Mouse (Mus musculus) MEL (cell line): ENCODE results near the gene Uba2. TPM values are rescaled to one million over a fixed set of nuclear protein-coding genes. Genes with fewer than 3 reads are reported as not detected.

Source experiments
- DNase-seq: peaks from one replicate; pipeline ENCODE4 v3.0.0; 2011; ENCODE audit warnings: low read depth, low spot score
- H3K27ac ChIP-seq: 2 replicates; pipeline ENCODE4 v1.5.1; 2012; ENCODE audit warnings: low read depth, mild to moderate bottlenecking, control low read depth, low read length, moderate library complexity; ENCODE audit not compliant: control insufficient read depth
- H3K27me3 ChIP-seq, 2 experiments: fragments of 150-350 bp in 1 of 2; sonication (generic) in 1 of 2; 2 replicates each; pipeline ENCODE4 v1.6.1; 2012; ENCODE audit warnings: low read length in 2 of 2, mild to moderate bottlenecking in 2 of 2, improper control_type of control experiment in 1 of 2, moderate library complexity in 1 of 2; ENCODE audit not compliant: insufficient read depth in 2 of 2, control insufficient read depth in 1 of 2
- H3K36me3 ChIP-seq, 2 experiments: 2 replicates each; pipeline ENCODE4 v1.6.1; 2012 to 2014; ENCODE audit warnings: low read length in 2 of 2, improper control_type of control experiment in 1 of 2, inconsistent platforms in 1 of 2, mild to moderate bottlenecking in 1 of 2; ENCODE audit not compliant: insufficient read depth in 2 of 2, control insufficient read depth in 1 of 2
- H3K4me1 ChIP-seq, 2 experiments: fragments of 150-350 bp in 1 of 2; sonication (generic) in 1 of 2; 2 replicates each; pipeline ENCODE4 v1.6.1; 2012; ENCODE audit warnings: low read length in 2 of 2, improper control_type of control experiment in 1 of 2, mild to moderate bottlenecking in 1 of 2; ENCODE audit not compliant: insufficient read depth in 2 of 2, control insufficient read depth in 1 of 2
- H3K4me3 ChIP-seq, 2 experiments: fragments of 150-350 bp in 1 of 2; sonication (generic) in 1 of 2; 2 replicates each; pipeline ENCODE4 v1.5.1; 2012; ENCODE audit warnings: low read depth in 2 of 2, low read length in 2 of 2, mild to moderate bottlenecking in 2 of 2, moderate library complexity in 2 of 2, control low read depth in 1 of 2, improper control_type of control experiment in 1 of 2; ENCODE audit not compliant: control insufficient read depth in 1 of 2, insufficient read depth in 1 of 2
- H3K79me2 ChIP-seq: 2 replicates; pipeline ENCODE4 v1.6.1; 2012; ENCODE audit warnings: mild to moderate bottlenecking, low read length, moderate library complexity; ENCODE audit not compliant: control insufficient read depth, poor library complexity, insufficient read depth
- H3K9ac ChIP-seq: 2 replicates; pipeline ENCODE4 v1.6.1; 2012; ENCODE audit warnings: low read depth, mild to moderate bottlenecking, control low read depth, low read length, moderate library complexity; ENCODE audit not compliant: control insufficient read depth, poor library complexity, severe bottlenecking
- H3K9me3 ChIP-seq: fragments of 150-350 bp; sonication (generic); replicated peaks from 2 replicates; pipeline ENCODE4 v1.6.1; 2012; ENCODE audit warnings: mild to moderate bottlenecking, low read length, improper control_type of control experiment, moderate library complexity; ENCODE audit not compliant: insufficient read depth
- CHD1 ChIP-seq: IDR thresholded peaks from 2 replicates; pipeline ENCODE4 v1.6.1; 2012; ENCODE audit warnings: low read depth, mild to moderate bottlenecking, inconsistent platforms, low read length, improper control_type of control experiment
- CHD2 ChIP-seq: IDR thresholded peaks from 2 replicates; pipeline ENCODE4 v1.6.1; 2011; ENCODE audit warnings: low read length, improper control_type of control experiment
- CTCF ChIP-seq, 3 experiments: IDR thresholded peaks in 2 of 3; conservative IDR thresholded peaks in 1 of 3; 2 replicates each; pipeline ENCODE4 v1.5.1; 2011 to 2012; ENCODE audit warnings: low read length in 3 of 3, low read depth in 2 of 3, mild to moderate bottlenecking in 2 of 3, improper control_type of control experiment in 1 of 3, inconsistent platforms in 1 of 3, mixed read lengths in 1 of 3, moderate library complexity in 1 of 3; ENCODE audit not compliant: control insufficient read depth in 1 of 3, insufficient read depth in 1 of 3, poor library complexity in 1 of 3, severe bottlenecking in 1 of 3
- E2F4 ChIP-seq: IDR thresholded peaks from 2 replicates; pipeline ENCODE4 v1.6.1; 2011; ENCODE audit warnings: low read depth, low read length, improper control_type of control experiment, borderline replicate concordance
- ELF1 ChIP-seq: IDR thresholded peaks from 2 replicates; pipeline ENCODE4 v1.6.1; 2014; ENCODE audit warnings: low read depth, mild to moderate bottlenecking, inconsistent platforms, low read length, improper control_type of control experiment, moderate library complexity
- EP300 ChIP-seq, 2 experiments: IDR thresholded peaks; 2 replicates each; pipeline ENCODE4 v1.6.1; 2011; ENCODE audit warnings: improper control_type of control experiment in 2 of 2, low read length in 2 of 2, low read depth in 1 of 2, mild to moderate bottlenecking in 1 of 2
- ETS1 ChIP-seq: IDR thresholded peaks from 2 replicates; pipeline ENCODE4 v1.6.1; 2012; ENCODE audit warnings: low read depth, mild to moderate bottlenecking, inconsistent platforms, low read length, improper control_type of control experiment, moderate library complexity
- GABPA ChIP-seq: IDR thresholded peaks from 2 replicates; pipeline ENCODE4 v1.6.1; 2012; ENCODE audit warnings: low read depth, mild to moderate bottlenecking, inconsistent platforms, low read length, improper control_type of control experiment, moderate library complexity
- GATA1 ChIP-seq: IDR thresholded peaks from 2 replicates; pipeline ENCODE4 v1.6.1; 2011; ENCODE audit warnings: low read depth, low read length, improper control_type of control experiment
- HCFC1 ChIP-seq: IDR thresholded peaks from 2 replicates; pipeline ENCODE4 v1.6.1; 2012; ENCODE audit warnings: low read depth, mild to moderate bottlenecking, inconsistent platforms, low read length, improper control_type of control experiment, moderate library complexity
- KAT2A ChIP-seq: conservative IDR thresholded peaks from 2 replicates; pipeline ENCODE4 v1.6.1; 2012; ENCODE audit warnings: low read depth, low read length, improper control_type of control experiment, inconsistent platforms
- MAFK ChIP-seq: IDR thresholded peaks from 2 replicates; pipeline ENCODE4 v1.6.1; 2011; ENCODE audit warnings: low read depth, mild to moderate bottlenecking, low read length, improper control_type of control experiment, borderline replicate concordance
- MAX ChIP-seq: IDR thresholded peaks from 2 replicates; pipeline ENCODE4 v1.6.1; 2011; ENCODE audit warnings: low read length, improper control_type of control experiment
- MAZ ChIP-seq: IDR thresholded peaks from 2 replicates; pipeline ENCODE4 v1.6.1; 2012; ENCODE audit warnings: low read depth, mild to moderate bottlenecking, inconsistent platforms, low read length, improper control_type of control experiment
- MXI1 ChIP-seq: IDR thresholded peaks from 2 replicates; pipeline ENCODE4 v1.6.1; 2011; ENCODE audit warnings: mild to moderate bottlenecking, low read depth, low read length, improper control_type of control experiment
- MYB ChIP-seq: IDR thresholded peaks from 2 replicates; pipeline ENCODE4 v1.6.1; 2011; ENCODE audit warnings: mild to moderate bottlenecking, low read depth, low read length, improper control_type of control experiment
- NELFE ChIP-seq: IDR thresholded peaks from 2 replicates; pipeline ENCODE4 v1.6.1; 2011; ENCODE audit warnings: low read depth, low read length, improper control_type of control experiment
- NRF1 ChIP-seq: IDR thresholded peaks from 2 replicates; pipeline ENCODE4 v1.6.1; 2014; ENCODE audit warnings: low read depth, mild to moderate bottlenecking, inconsistent platforms, low read length, improper control_type of control experiment, moderate library complexity; ENCODE audit not compliant: poor library complexity, insufficient read depth, severe bottlenecking
- POLR2A ChIP-seq, 2 experiments: IDR thresholded peaks; 2 replicates each; pipeline ENCODE4 v1.6.1; 2011 to 2012; ENCODE audit warnings: low read length in 2 of 2, mild to moderate bottlenecking in 2 of 2, control low read depth in 1 of 2, improper control_type of control experiment in 1 of 2, low read depth in 1 of 2, moderate library complexity in 1 of 2; ENCODE audit not compliant: control insufficient read depth in 1 of 2, insufficient read depth in 1 of 2, poor library complexity in 1 of 2
- POLR2AphosphoS2 ChIP-seq: IDR thresholded peaks from 2 replicates; pipeline ENCODE4 v1.6.1; 2011; ENCODE audit warnings: low read length, improper control_type of control experiment
- POLR2AphosphoS5 ChIP-seq: IDR thresholded peaks from 2 replicates; pipeline ENCODE4 v1.6.1; 2012; ENCODE audit warnings: low read depth, borderline replicate concordance, mild to moderate bottlenecking, inconsistent platforms, low read length, moderate library complexity, mixed read lengths
- RAD21 ChIP-seq: IDR thresholded peaks from 2 replicates; pipeline ENCODE4 v1.6.1; 2011; ENCODE audit warnings: mild to moderate bottlenecking, low read depth, low read length, improper control_type of control experiment
- RCOR1 ChIP-seq: IDR thresholded peaks from 2 replicates; pipeline ENCODE4 v1.6.1; 2012; ENCODE audit warnings: low read depth, mild to moderate bottlenecking, inconsistent platforms, low read length, improper control_type of control experiment
- SIN3A ChIP-seq: IDR thresholded peaks from 2 replicates; pipeline ENCODE4 v1.6.1; 2012; ENCODE audit warnings: low read length, improper control_type of control experiment, inconsistent platforms
- SMC3 ChIP-seq: IDR thresholded peaks from 2 replicates; pipeline ENCODE4 v1.6.1; 2011; ENCODE audit warnings: low read depth, low read length, improper control_type of control experiment
- TAL1 ChIP-seq: IDR thresholded peaks from 2 replicates; pipeline ENCODE4 v1.6.1; 2012; ENCODE audit warnings: mild to moderate bottlenecking, inconsistent platforms, low read length, moderate library complexity, mixed read lengths
- TBP ChIP-seq: IDR thresholded peaks from 2 replicates; pipeline ENCODE4 v1.8.0; 2011; ENCODE audit warnings: low read depth, low read length, improper control_type of control experiment
- USF2 ChIP-seq, 2 experiments: IDR thresholded peaks; 2 replicates each; pipeline ENCODE4 v1.6.1; 2011 to 2012; ENCODE audit warnings: improper control_type of control experiment in 2 of 2, low read length in 2 of 2, borderline replicate concordance in 1 of 2, inconsistent platforms in 1 of 2, low read depth in 1 of 2, mild to moderate bottlenecking in 1 of 2; ENCODE audit not compliant: insufficient read depth in 1 of 2
- ZC3H11A ChIP-seq: IDR thresholded peaks from 2 replicates; pipeline ENCODE4 v1.6.1; 2012; ENCODE audit warnings: low read depth, mild to moderate bottlenecking, inconsistent platforms, low read length, improper control_type of control experiment
- ZKSCAN1 ChIP-seq: IDR thresholded peaks from 2 replicates; pipeline ENCODE4 v1.6.1; 2012; ENCODE audit warnings: low read depth, mild to moderate bottlenecking, inconsistent platforms, low read length, improper control_type of control experiment, moderate library complexity
- ZMIZ1 ChIP-seq: IDR thresholded peaks from 2 replicates; pipeline ENCODE4 v1.6.1; 2012; ENCODE audit warnings: low read depth, mild to moderate bottlenecking, inconsistent platforms, low read length, improper control_type of control experiment, moderate library complexity
- ZNF384 ChIP-seq: IDR thresholded peaks from 2 replicates; pipeline ENCODE4 v1.6.1; 2012; ENCODE audit warnings: low read depth, mild to moderate bottlenecking, inconsistent platforms, low read length, improper control_type of control experiment
- polyA plus RNA-seq, 2 experiments: library from polyadenylated mRNA; stranded (reverse) in 1 of 2; unstranded in 1 of 2; fragments of >175 nt in 1 of 2; fragments of >200 nt in 1 of 2; gene quantifications; 2 replicates each; pipeline versions ENCODE4 v1.2.1 to v1.2.4; 2012; ENCODE audit warnings: low replicate concordance in 2 of 2, low read depth in 1 of 2; ENCODE audit not compliant: insufficient read length in 2 of 2, insufficient read depth in 1 of 2, missing spikeins in 1 of 2
- total RNA-seq: library from RNA; depleted of rRNA; stranded (reverse); fragments of 300-350 nt; gene quantifications from 2 replicates; pipeline ENCODE4 v1.2.3, GENCODE M21; 2012

Gene Uba2
- total and polyA plus RNA-seq, 3 experiments = 201 to 207 TPM; not detected in 1

DNA sequence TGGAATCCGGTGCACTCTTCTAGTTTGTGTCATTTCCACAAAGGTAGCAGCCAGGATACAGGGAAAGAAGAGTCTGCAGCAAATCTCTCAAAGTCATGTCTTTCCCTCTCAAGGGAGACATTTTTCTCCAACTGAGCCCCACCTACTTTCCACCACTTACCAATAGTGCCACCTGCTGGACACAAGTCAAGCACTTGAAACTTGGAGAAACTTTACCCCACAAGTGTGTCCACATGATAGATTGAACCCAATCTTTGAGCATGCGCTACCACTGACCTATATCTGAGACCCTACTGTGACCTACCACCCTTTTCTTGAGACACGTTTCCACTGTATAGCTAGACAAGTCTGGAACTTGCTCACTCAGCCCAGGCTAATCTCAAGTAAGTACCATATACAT is 28.9 kb upstream of the Uba2 start (continued):
- TF ChIP-seq MXI1 = no peak
- no peak for TF ChIP-seq POLR2AphosphoS5
- TF ChIP-seq ZKSCAN1 = no peak
- TF ChIP-seq, all 39 proteins: peak for 6

GRCm38 (mm10) chr7:34196132-34197128 is 27.0 kb upstream of the Uba2 start, which contains the start of gene Pdcd2l:
TSS of gene Pdcd2l (minus strand) at chr7:34196661.
- Histone ChIP-seq H3K4me1 (peaks cover 0 to 3% of the 10 kb centered on the region in 2 experiments; a peak in 2 of 4 replicates), H3K9ac (peak within 1 kb of the TSS; percentile 91), H3K27me3 (no peaks in the 10 kb centered on the region), H3K27ac (peak within 1 kb of the TSS; percentile 32), H3K79me2 (peaks cover 8% of the 10 kb centered on the region), H3K9me3 (no peaks in the 10 kb centered on the region), H3K36me3 (peaks cover 0 to 2% of the 10 kb centered on the region in 2 experiments), H3K4me3 (peak within 1 kb of the TSS; percentile 96 to 97)
- DNase-seq = peak; percentile 94
- peak; percentile 65 for TF ChIP-seq GATA1
- 0 out of 2 replicates have a peak, but pooled peaks have one; percentile 50 for TF ChIP-seq POLR2AphosphoS2
- peak; percentile 54 for TF ChIP-seq NELFE
- no peak for TF ChIP-seq ZC3H11A
- TF ChIP-seq CHD2 = no peak
- TF ChIP-seq RCOR1 = no peak
- no peak for TF ChIP-seq ZKSCAN1
- TF ChIP-seq TAL1 = no peak
- TF ChIP-seq POLR2AphosphoS5 = no peak
- TF ChIP-seq USF2 (IDR thresholded peaks at IDR 0.05; ENCODE audit: borderline replicate concordance in 1 of 2, insufficient read depth in 1 of 2, low read depth in 1 of 2, low read length in 2 of 2) = peak in 1 of 2 experiments; percentile 81; a peak in 2 of 4 replicates
- peak; percentile 65 to 75; a peak in 3 of 4 replicates for TF ChIP-seq POLR2A (IDR thresholded peaks at IDR 0.05; ENCODE audit: control insufficient read depth in 1 of 2, insufficient read depth in 1 of 2, low read depth in 1 of 2, low read length in 2 of 2, poor library complexity in 1 of 2)
- peak; percentile 75 for TF ChIP-seq NRF1
- TF ChIP-seq ZNF384 = no peak
- TF ChIP-seq ETS1 = no peak
- peak; percentile 86 for TF ChIP-seq HCFC1
- peak; percentile 52; the same call in 1 of the 2 replicates for TF ChIP-seq TBP
- peak; percentile 87 for TF ChIP-seq SIN3A
- TF ChIP-seq ELF1 = peak; percentile 55; the same call in 1 of the 2 replicates
- TF ChIP-seq KAT2A = no peak; the same call in 1 of the 2 replicates
- TF ChIP-seq RAD21 = no peak
- TF ChIP-seq CHD1 = no peak
- no peak for TF ChIP-seq EP300 (IDR thresholded peaks at IDR 0.05; ENCODE audit: low read depth in 1 of 2, low read length in 2 of 2)
- 0 out of 2 replicates have a peak, but pooled peaks have one; percentile 12 for TF ChIP-seq MYB
- TF ChIP-seq MXI1 = peak; percentile 80
- no peak for TF ChIP-seq SMC3
- peak; percentile 85 for TF ChIP-seq MAX
- TF ChIP-seq MAZ = 0 out of 2 replicates have a peak, but pooled peaks have one; percentile 39
- TF ChIP-seq CTCF (IDR thresholded peaks at IDR 0.05 in 2 of 3, conservative IDR thresholded peaks at IDR 0.05 in 1 of 3; ENCODE audit: control insufficient read depth in 1 of 3, insufficient read depth in 1 of 3, low read depth in 2 of 3, low read length in 3 of 3, poor library complexity in 1 of 3, severe bottlenecking in 1 of 3) = no peak
- no peak for TF ChIP-seq ZMIZ1
- TF ChIP-seq GABPA = no peak
- TF ChIP-seq E2F4 = no peak
- no peak for TF ChIP-seq MAFK
